Mouse (Mus musculus): ENCODE measurements around the gene 2310034G01Rik. TPM values are rescaled to one million over a fixed set of nuclear protein-coding genes. Genes with fewer than 3 reads are reported as not detected.
A peak's percentile ranks its signal among the peaks of the same experiment; 100 is the strongest.

Gene 2310034G01Rik
- polyA plus RNA-seq, 1 experiment from 2014 or later: 2.0 TPM

- peak within 1 kb of the TSS; percentile 72 for H3K4me3 ChIP-seq (ENCODE audit: low read depth, low read length)
- H3K36me3 ChIP-seq (ENCODE audit: control insufficient read depth, insufficient read depth, low read length): peaks cover 20% of the 10 kb centered on the region
- peak within 1 kb of the TSS; percentile 82 for H3K27ac ChIP-seq (ENCODE audit: low read depth)
- H3K4me2 ChIP-seq (ENCODE audit: low read length): peak within 1 kb of the TSS; percentile 96
- under 1% methylated on average over 81 of the region's 81 CpGs for WGBS
- DNase-seq (ENCODE audit: low spot score) (peak; percentile 95), ATAC-seq (replicated peaks; ENCODE audit: low FRiP score, low TSS enrichment, low read depth) (peak; percentile 88)
- H3K9me3 ChIP-seq (ENCODE audit: control insufficient read depth, low read length): no peaks in the 10 kb centered on the region
- H3K9ac ChIP-seq (ENCODE audit: low read length): peak within 1 kb of the TSS; percentile 48
- peaks cover 22% of the 10 kb centered on the region for H3K4me1 ChIP-seq (replicated peaks; ENCODE audit: control insufficient read depth, insufficient read depth, low read length)
- H3K27me3 ChIP-seq (replicated peaks; ENCODE audit: control insufficient read depth, insufficient read depth, low read length): peaks cover 35% of the 10 kb centered on the region
Observed at GRCm38 (mm10) chr19:46328081-46329030, 21.7 kb downstream of the 2310034G01Rik start, which contains the start of gene Fbxl15. Fbxl15 (plus strand) TSS chr19:46328184.

GRCm38 (mm10) chr19:46327531-46328064 is 22.5 kb downstream of the 2310034G01Rik start:
- peaks cover 20% of the 10 kb centered on the region for H3K36me3 ChIP-seq (ENCODE audit: control insufficient read depth, insufficient read depth, low read length)
- peak overlapping the region; percentile 48 for H3K9ac ChIP-seq (ENCODE audit: low read length)
- H3K9me3 ChIP-seq (ENCODE audit: control insufficient read depth, low read length): no peaks in the 10 kb centered on the region
- peaks cover 22% of the 10 kb centered on the region for H3K4me1 ChIP-seq (replicated peaks; ENCODE audit: control insufficient read depth, insufficient read depth, low read length)
- peak overlapping the region; percentile 96 for H3K4me2 ChIP-seq (ENCODE audit: low read length)
- H3K4me3 ChIP-seq (ENCODE audit: low read depth, low read length): peak overlapping the region; percentile 72
- H3K27ac ChIP-seq (ENCODE audit: low read depth): peak overlapping the region; percentile 82; the same call in 1 of the 2 replicates
- peaks cover 37% of the 10 kb centered on the region for H3K27me3 ChIP-seq (replicated peaks; ENCODE audit: control insufficient read depth, insufficient read depth, low read length)
- ATAC-seq (replicated peaks; ENCODE audit: low FRiP score, low TSS enrichment, low read depth) (no peak), DNase-seq (ENCODE audit: low spot score) (no peak)
- WGBS: 28% methylated on average over 14 of the region's 14 CpGs

- Histone ChIP-seq H3K27me3 (replicated peaks; ENCODE audit: control insufficient read depth, insufficient read depth, low read length) (peaks cover 37% of the 10 kb centered on the region), H3K9ac (ENCODE audit: low read length) (peak within 1 kb of the TSS; percentile 48), H3K4me2 (ENCODE audit: low read length) (peak within 1 kb of the TSS; percentile 96), H3K36me3 (ENCODE audit: control insufficient read depth, insufficient read depth, low read length) (peaks cover 15% of the 10 kb centered on the region), H3K9me3 (ENCODE audit: control insufficient read depth, low read length) (no peaks in the 10 kb centered on the region), H3K4me1 (replicated peaks; ENCODE audit: control insufficient read depth, insufficient read depth, low read length) (peaks cover 24% of the 10 kb centered on the region), H3K4me3 (ENCODE audit: low read depth, low read length) (peak within 1 kb of the TSS; percentile 72), H3K27ac (ENCODE audit: low read depth) (peak within 1 kb of the TSS; percentile 82)
- DNase-seq (ENCODE audit: low spot score): peak; percentile 81
- WGBS: under 1% methylated on average over 34 of the region's 35 CpGs
- no peak for ATAC-seq (replicated peaks; ENCODE audit: low FRiP score, low TSS enrichment, low read depth)
Observed at GRCm38 (mm10) chr19:46326756-46327305, 23.3 kb downstream of the 2310034G01Rik start, which contains the start of gene Psd. Psd (minus strand) TSS chr19:46327156.

GRCm38 (mm10) chr19:46326019-46326755 is 23.9 kb downstream of the 2310034G01Rik start:
- WGBS: 4% methylated on average over 29 of the region's 29 CpGs
- Histone ChIP-seq H3K27me3 (replicated peaks; ENCODE audit: control insufficient read depth, insufficient read depth, low read length) (peaks cover 37% of the 10 kb centered on the region), H3K4me3 (ENCODE audit: low read depth, low read length) (no peak overlapping the region)

GRCm38 (mm10) chr19:46324918-46325317 is 25.2 kb downstream of the 2310034G01Rik start:
- ATAC-seq (replicated peaks; ENCODE audit: low FRiP score, low TSS enrichment, low read depth) (no peak), DNase-seq (ENCODE audit: low spot score) (no peak)
- Histone ChIP-seq H3K4me1 (replicated peaks; ENCODE audit: control insufficient read depth, insufficient read depth, low read length) (peaks cover 31% of the 10 kb centered on the region), H3K4me2 (ENCODE audit: low read length) (no peak overlapping the region), H3K27me3 (replicated peaks; ENCODE audit: control insufficient read depth, insufficient read depth, low read length) (peaks cover 47% of the 10 kb centered on the region), H3K9ac (ENCODE audit: low read length) (no peak overlapping the region), H3K36me3 (ENCODE audit: control insufficient read depth, insufficient read depth, low read length) (no peaks in the 10 kb centered on the region), H3K27ac (ENCODE audit: low read depth) (no peak overlapping the region), H3K9me3 (ENCODE audit: control insufficient read depth, low read length) (no peaks in the 10 kb centered on the region), H3K4me3 (ENCODE audit: low read depth, low read length) (no peak overlapping the region)
- WGBS: 68% methylated on average over 5 of the region's 5 CpGs

More at GRCm38 (mm10) chr19:46326019-46326755, 23.9 kb downstream of the 2310034G01Rik start:
- peaks cover 30% of the 10 kb centered on the region for H3K4me1 ChIP-seq (replicated peaks; ENCODE audit: control insufficient read depth, insufficient read depth, low read length)
- no peak for DNase-seq (ENCODE audit: low spot score)
- H3K36me3 ChIP-seq (ENCODE audit: control insufficient read depth, insufficient read depth, low read length): peaks cover 8% of the 10 kb centered on the region
- no peak overlapping the region for H3K27ac ChIP-seq (ENCODE audit: low read depth)
- peak overlapping the region; percentile 96 for H3K4me2 ChIP-seq (ENCODE audit: low read length)
- no peaks in the 10 kb centered on the region for H3K9me3 ChIP-seq (ENCODE audit: control insufficient read depth, low read length)
- H3K9ac ChIP-seq (ENCODE audit: low read length): no peak overlapping the region
- ATAC-seq (replicated peaks; ENCODE audit: low FRiP score, low TSS enrichment, low read depth): no peak

GRCm38 (mm10) chr19:46324366-46324765 is 25.7 kb downstream of the 2310034G01Rik start:
- no peak for ATAC-seq (replicated peaks; ENCODE audit: low FRiP score, low TSS enrichment, low read depth)
- Histone ChIP-seq H3K9ac (ENCODE audit: low read length) (no peak overlapping the region), H3K9me3 (ENCODE audit: control insufficient read depth, low read length) (no peaks in the 10 kb centered on the region), H3K27ac (ENCODE audit: low read depth) (no peak overlapping the region), H3K36me3 (ENCODE audit: control insufficient read depth, insufficient read depth, low read length) (no peaks in the 10 kb centered on the region), H3K4me2 (ENCODE audit: low read length) (no peak overlapping the region), H3K27me3 (replicated peaks; ENCODE audit: control insufficient read depth, insufficient read depth, low read length) (peaks cover 47% of the 10 kb centered on the region), H3K4me3 (ENCODE audit: low read depth, low read length) (no peak overlapping the region), H3K4me1 (replicated peaks; ENCODE audit: control insufficient read depth, insufficient read depth, low read length) (peaks cover 32% of the 10 kb centered on the region)
- WGBS: 61% methylated on average over 11 of the region's 11 CpGs
- DNase-seq (ENCODE audit: low spot score): no peak

GRCm38 (mm10) chr19:46323716-46324115 is 26.4 kb downstream of the 2310034G01Rik start:
- DNase-seq (ENCODE audit: low spot score): no peak
- H3K4me1 ChIP-seq (replicated peaks; ENCODE audit: control insufficient read depth, insufficient read depth, low read length): peaks cover 35% of the 10 kb centered on the region
- no peak overlapping the region for H3K27ac ChIP-seq (ENCODE audit: low read depth)
- 71% methylated on average over 5 of the region's 5 CpGs for WGBS
- H3K27me3 ChIP-seq (replicated peaks; ENCODE audit: control insufficient read depth, insufficient read depth, low read length): peaks cover 53% of the 10 kb centered on the region
- H3K36me3 ChIP-seq (ENCODE audit: control insufficient read depth, insufficient read depth, low read length): no peaks in the 10 kb centered on the region
- no peak for ATAC-seq (replicated peaks; ENCODE audit: low FRiP score, low TSS enrichment, low read depth)
- H3K4me3 ChIP-seq (ENCODE audit: low read depth, low read length): no peak overlapping the region
- no peak overlapping the region for H3K9ac ChIP-seq (ENCODE audit: low read length)
- H3K4me2 ChIP-seq (ENCODE audit: low read length): no peak overlapping the region
- H3K9me3 ChIP-seq (ENCODE audit: control insufficient read depth, low read length): no peaks in the 10 kb centered on the region

- no peaks in the 10 kb centered on the region for H3K36me3 ChIP-seq (ENCODE audit: control insufficient read depth, insufficient read depth, low read length)
- H3K27me3 ChIP-seq (replicated peaks; ENCODE audit: control insufficient read depth, insufficient read depth, low read length): peaks cover 58% of the 10 kb centered on the region
- H3K4me3 ChIP-seq (ENCODE audit: low read depth, low read length): no peak overlapping the region
- no peak overlapping the region for H3K4me2 ChIP-seq (ENCODE audit: low read length)
- H3K4me1 ChIP-seq (replicated peaks; ENCODE audit: control insufficient read depth, insufficient read depth, low read length): peaks cover 41% of the 10 kb centered on the region
- no peak for DNase-seq (ENCODE audit: low spot score)
- no peak overlapping the region for H3K9ac ChIP-seq (ENCODE audit: low read length)
- no peak for ATAC-seq (replicated peaks; ENCODE audit: low FRiP score, low TSS enrichment, low read depth)
- whole genome bisulfite sequencing: 71% methylated on average over 13 of the region's 13 CpGs
- H3K27ac ChIP-seq (ENCODE audit: low read depth): no peak overlapping the region
- H3K9me3 ChIP-seq (ENCODE audit: control insufficient read depth, low read length): no peaks in the 10 kb centered on the region
Observed at GRCm38 (mm10) chr19:46322996-46323572, 27.0 kb downstream of the 2310034G01Rik start.

All from intestine, embryonic 14.5 days (tissue).